14 mouse cellular contexts compared by ENCODE assay signal in genomic region chr5:103975736-103976135, GRCm38 (mm10). TPM values are rescaled to one million over a fixed set of nuclear protein-coding genes. Genes with fewer than 3 reads are reported as not detected.
"Had no signal": no experiment of that assay in that cellular context is flagged by ENCODE, and none has a peak within 500 bp of the region (broad histone marks: within the 10 kb centered on the region; RNA-seq: fewer than 3 reads in every experiment).

No protein-coding gene starts in this region.

- ATAC-seq: midbrain, embryonic 15.5 days had no signal

- H3K27ac ChIP-seq: kidney, embryonic 15.5 days; limb, embryonic 15.5 days; midbrain, embryonic 15.5 days; neural tube, embryonic 13.5 days had no signal

- H3K9ac ChIP-seq: kidney, embryonic 15.5 days; limb, embryonic 15.5 days; midbrain, embryonic 15.5 days; neural tube, embryonic 13.5 days had no signal

- H3K4me1 ChIP-seq: limb, embryonic 15.5 days; midbrain, embryonic 15.5 days; neural tube, embryonic 13.5 days had no signal

- H3K4me3 ChIP-seq: kidney, embryonic 15.5 days; limb, embryonic 15.5 days; midbrain, embryonic 15.5 days; neural tube, embryonic 13.5 days had no signal

- H3K9me3 ChIP-seq: kidney, embryonic 15.5 days; limb, embryonic 15.5 days; midbrain, embryonic 15.5 days; neural tube, embryonic 13.5 days had no signal

- H3K4me2 ChIP-seq: kidney, embryonic 15.5 days; limb, embryonic 15.5 days; midbrain, embryonic 11.5 days; midbrain, embryonic 15.5 days; neural tube, embryonic 13.5 days had no signal

- H3K27me3 ChIP-seq: kidney, embryonic 15.5 days; limb, embryonic 15.5 days; midbrain, embryonic 15.5 days; neural tube, embryonic 13.5 days had no signal

- DNase-seq: kidney, adult 2 months; kidney, postnatal 14 days; lung, adult 18-20 months; retina, postnatal 1 day; right cerebral cortex, postnatal 4 days; spleen, adult 18-20 months; thymus, adult 2 months; thymus, postnatal 25 days had no signal

- H3K36me3 ChIP-seq: kidney, embryonic 15.5 days; limb, embryonic 15.5 days; midbrain, embryonic 15.5 days; neural tube, embryonic 13.5 days had no signal

RNA-seq across cellular contexts. Expression of gene Hsd17b13, which starts 1.5 kb away (rescaled TPM):
- polyA plus RNA-seq: limb, embryonic 11.5 days; midbrain, embryonic 11.5 days; neural tube, embryonic 13.5 days; thymus, adult 2 months had no signal
